Mouse (Mus musculus) heart, adult 2 months (tissue): Measurements from ENCODE around the gene Steap3.

Experiments
- CTCF ChIP-seq: fragments of 200-600 bp; IDR thresholded peaks from 2 replicates; pipeline ENCODE4 v1.8.1; 2022; ENCODE audit warnings: antibody characterized with exemption, mild to moderate bottlenecking, moderate library complexity
- POLR2A ChIP-seq: fragments of 200-500 bp; IDR thresholded peaks from 2 replicates; pipeline ENCODE4 v1.6.1; 2011; ENCODE audit warnings: mild to moderate bottlenecking, low read depth, low read length, control low read depth; ENCODE audit not compliant: insufficient read depth

DNA sequence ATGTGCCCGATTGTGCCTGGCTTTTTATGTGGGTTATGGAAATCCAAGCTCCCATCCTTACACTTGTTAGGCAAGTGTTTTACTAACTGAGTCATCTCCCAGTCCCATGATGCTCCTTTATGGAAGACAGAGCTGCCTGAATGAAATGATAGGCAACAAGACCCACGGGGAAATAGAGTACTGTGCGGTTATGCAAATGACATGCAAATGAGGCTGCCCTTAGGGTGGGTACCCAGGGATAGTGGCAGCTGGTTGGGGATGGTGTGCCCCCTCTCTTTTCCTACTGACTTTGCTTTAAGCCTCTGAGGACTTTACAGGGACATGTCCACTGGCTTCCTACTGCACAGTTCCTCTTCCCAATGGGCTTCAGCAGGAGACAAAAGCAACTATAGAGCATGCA lies 2.7 kb upstream of the Steap3 start:
- no peak for TF ChIP-seq CTCF
- TF ChIP-seq POLR2A: no peak
